Mouse (Mus musculus) right cerebral cortex, postnatal 25 days (tissue): Measurements from ENCODE around the gene Mycbp2.
A peak's percentile ranks its signal among the peaks of the same experiment; 100 is the strongest.

Experiments used
- DNase-seq: peaks from one replicate; pipeline ENCODE4 v3.0.0; 2022

Gene Mycbp2

DNA sequence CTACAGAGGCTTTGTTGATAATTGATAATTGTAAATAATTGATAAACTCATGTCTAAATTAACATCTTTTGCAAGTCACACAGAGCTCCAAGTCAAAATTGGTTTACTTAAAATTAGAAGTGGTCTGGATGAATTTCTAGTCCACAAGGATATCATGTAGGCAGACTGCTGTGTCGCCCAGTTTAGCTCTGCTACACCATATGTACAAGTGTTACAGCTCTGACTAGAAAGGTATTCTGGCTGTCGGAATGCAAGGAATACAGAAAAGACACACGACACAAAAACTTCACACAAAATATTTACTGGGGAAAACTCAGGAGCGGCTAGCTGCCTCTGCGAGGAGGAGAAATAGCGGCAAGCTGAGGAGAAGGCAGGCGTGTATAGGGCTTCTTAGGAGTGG, 89.7 kb downstream of the Mycbp2 start:
- no peak for DNase-seq

DNA sequence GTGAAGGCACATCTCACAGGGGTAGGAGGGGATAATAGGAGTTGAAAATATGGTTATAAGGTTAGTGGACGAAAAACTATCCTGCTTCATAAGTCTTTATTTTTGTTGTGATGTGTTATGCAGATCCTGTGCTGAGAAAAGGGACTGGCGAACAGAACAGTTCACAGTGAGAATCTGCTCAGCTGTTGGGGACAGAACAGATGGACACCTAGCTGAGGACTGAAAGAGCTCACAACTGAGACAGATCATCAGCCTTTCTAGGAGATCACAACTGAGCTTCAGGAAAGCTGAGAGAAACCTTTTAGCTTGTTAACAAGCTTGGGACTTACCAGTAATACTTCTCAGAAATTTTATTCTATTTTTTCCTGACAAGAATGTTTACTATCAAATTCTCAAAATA, 92.3 kb downstream of the Mycbp2 start:
- no peak for DNase-seq

DNA sequence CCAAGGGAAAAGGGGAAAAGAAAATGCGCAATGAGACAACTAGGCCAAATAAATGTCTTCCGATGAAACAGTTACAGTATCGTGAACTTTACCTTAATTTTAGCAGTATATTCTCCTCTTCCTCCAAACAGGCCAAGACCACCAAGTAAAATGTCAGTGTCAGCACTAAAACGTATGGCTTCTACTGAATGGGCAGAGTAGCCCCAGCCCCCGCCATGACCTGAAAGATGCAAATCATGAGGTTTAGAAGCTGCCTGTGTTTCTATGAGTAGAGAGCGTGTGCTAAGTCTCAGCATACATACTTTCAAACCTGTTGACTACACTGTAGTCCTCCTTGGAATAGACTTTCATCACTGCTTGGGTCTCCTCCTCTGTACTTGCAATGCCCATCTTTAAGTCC, 104.6 kb downstream of the Mycbp2 start:
- DNase-seq, result no peak

DNA sequence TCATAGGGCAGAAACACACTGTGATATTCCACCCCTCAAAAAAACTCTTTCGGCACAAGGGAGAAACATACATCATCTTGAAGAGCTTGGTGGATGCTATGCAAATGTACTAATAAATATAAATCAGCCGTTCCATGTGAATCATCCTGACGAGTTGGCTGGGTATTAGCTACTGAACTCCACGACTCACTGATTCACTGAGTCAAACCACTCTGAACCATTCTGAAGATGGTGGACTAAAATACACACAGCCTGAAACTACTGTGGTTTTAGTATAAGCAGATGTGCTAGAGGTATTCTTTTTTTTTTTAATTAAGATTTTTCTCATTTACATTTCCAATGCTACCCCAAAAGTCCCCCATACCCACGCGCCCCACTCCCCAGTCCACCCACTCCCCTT, 111.8 kb downstream of the Mycbp2 start:
- DNase-seq, result no peak

DNA sequence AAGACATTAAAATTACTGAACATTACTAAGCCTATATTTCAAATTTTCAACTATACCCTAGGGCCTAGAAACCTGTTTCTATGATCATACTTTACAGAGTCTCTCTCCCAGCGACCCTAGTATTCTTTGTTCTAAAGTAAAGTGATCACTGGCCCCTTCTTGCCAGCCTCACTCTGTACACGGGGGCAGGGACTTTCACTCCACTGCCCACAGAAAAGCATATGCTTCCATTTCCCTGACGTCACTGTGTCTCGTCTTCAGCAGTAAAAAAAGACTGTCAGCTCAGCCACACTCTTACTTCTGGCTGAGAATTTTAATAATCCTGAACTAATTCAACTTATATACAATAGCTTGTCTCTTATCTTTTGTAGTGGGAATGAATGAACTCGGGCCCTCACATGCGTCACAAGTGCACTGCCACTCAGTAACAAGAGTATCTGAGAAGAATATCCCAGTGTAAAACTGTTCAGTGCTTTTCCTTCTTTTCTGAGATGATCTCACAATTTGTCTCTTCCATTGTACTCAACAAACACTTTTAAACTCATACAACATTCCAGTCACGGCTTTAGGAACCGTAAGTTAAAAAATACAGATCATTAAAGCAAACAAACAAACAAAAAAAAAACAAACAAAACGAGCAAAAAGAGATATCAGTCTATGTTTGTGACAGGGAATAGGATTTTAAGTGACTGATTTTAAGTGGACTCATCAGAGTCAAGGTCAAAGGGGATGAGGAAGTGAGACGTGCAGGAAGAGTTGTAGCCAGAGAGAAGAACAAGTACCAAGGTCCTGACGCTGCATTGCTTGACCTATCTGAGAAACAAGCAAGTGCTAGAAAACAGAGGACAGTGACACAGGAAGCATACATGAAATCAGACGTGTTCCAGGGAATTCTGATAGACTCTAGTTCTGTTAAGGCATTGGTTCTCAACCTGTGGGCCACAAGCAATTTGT, 112.7 kb downstream of the Mycbp2 start:
- no peak for DNase-seq

DNA sequence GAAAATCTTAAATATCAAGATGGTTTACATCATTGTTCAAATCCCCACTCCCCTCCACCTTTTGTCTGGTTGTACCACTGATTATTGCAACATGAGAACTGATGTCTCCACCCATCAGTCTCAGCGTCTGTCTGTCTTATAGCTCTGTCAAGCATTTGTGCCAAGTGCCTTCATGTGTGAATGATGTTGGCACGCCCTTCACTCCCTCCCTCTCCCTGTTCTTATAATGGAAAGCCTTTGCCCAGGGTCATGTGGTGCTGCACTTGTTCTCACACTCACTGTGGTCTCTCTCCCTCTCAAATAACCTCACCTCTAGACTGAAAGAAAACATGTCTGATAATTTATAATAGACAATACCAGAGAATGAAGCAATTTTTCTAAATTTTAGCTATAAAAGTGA, 124.3 kb downstream of the Mycbp2 start:
- no peak for DNase-seq

DNA sequence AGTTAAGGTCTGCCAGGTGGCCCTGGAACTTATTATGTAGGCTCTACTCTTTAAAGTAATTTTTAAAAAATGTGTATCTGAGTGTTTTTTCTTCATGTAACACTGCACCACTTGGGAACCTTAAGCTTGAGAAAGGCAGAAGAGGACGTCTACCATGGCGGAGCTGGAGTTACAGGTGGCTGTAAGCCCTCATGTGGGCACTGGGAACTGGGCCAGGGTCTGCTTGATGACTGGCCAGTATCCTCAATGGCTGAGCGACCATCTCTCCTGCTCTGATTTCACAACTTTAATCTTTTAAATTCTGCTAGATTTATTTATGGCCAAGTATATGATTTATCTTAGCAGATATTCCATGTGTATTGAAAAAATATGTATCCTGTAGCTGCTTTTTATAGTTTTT, 124.9 kb downstream of the Mycbp2 start:
- DNase-seq, result no peak

DNA sequence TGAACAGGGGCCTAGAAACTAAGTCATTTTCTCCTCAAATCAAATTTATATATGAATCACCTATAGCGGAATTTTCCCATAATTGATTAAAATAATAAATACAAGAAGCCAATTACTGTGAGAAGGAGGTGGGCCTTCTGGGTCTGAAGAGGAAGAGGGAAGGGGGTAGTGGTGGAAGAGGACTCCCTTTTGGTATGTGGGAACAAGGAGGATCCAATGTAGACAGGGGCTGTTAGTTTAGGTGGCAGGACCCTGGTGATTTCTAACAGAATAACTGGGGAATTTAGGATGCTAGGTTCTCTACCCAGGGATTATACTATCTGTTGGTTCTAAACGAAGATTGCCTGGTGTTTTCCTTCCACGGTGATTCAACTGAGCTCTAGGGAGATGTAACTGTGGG, 130.3 kb downstream of the Mycbp2 start:
- no peak for DNase-seq

DNA sequence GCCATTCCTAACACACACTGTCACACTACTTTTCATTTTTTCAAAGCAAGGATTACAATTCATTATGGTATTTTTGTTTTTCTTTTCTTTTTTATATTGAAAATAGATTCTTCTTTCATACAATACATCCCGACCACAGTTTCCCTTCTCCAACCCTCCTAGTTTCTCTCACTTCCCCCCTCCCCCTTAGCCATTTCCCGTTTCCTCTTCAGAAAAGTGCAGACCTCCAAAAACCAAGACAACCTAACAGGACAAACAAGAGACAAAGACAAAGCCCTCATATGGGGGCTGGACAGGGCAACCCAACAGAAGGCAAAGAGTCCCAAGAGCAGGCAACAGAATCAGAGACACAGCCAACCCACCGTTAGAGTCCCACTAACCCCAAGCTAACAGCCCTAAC, 160.0 kb downstream of the Mycbp2 start:
- DNase-seq, result no peak

DNA sequence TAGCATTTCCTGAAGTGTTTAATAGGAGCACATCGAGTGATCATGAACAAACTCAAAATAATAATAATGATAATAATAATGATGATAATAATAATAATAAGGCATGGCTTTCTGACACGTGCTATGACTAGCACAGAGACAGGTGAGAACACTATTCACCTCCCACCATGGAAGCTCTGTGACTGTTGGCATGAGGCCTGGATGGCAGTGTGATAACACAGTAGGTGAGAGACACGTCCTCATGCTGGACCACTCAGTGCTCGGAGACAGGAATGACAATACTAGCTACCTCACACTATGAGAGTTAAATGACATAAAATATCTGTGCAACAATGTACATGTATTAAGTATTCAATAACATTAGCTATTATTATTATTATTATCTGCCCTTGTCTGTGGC, 160.5 kb downstream of the Mycbp2 start:
- no peak for DNase-seq

DNA sequence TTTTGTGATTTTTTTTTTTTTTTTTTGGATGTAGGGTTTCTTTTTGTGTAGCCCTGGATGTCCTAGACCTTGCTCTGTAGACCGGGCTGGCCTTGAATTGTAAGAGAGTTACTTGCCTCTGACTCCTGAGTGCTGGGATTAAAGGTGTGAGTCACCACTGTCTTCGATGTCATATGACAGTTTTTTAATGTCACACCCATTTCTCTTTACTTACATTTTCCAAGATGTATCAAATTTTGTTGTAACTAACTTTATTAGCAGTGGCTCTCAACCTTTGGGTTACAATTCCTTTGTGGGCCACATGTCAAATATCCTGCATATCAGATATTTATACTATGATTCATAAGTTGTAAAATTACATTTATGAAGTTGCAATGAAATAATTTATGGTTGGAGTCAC, 166.5 kb downstream of the Mycbp2 start:
- no peak for DNase-seq

DNA sequence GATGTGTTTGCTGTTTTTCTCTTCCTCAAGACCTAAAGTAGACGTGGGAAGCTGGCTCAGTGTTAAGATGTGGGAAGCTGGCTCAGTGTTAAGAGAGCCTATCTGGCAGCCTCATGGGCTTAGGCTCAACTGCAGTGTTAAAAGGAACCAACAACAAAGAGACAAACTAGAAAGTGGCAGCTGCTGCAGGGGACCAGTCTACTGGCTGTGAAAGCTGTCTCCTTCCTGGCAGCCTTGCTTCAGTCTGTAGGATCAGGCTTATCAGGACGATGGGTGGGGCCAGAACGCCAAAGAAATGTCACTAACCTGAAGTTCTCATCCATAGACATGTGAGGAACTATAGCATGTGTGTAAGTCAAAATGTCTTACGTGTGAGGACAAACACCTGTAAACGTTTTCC, 183.7 kb downstream of the Mycbp2 start:
- peak; percentile 49 for DNase-seq

DNA sequence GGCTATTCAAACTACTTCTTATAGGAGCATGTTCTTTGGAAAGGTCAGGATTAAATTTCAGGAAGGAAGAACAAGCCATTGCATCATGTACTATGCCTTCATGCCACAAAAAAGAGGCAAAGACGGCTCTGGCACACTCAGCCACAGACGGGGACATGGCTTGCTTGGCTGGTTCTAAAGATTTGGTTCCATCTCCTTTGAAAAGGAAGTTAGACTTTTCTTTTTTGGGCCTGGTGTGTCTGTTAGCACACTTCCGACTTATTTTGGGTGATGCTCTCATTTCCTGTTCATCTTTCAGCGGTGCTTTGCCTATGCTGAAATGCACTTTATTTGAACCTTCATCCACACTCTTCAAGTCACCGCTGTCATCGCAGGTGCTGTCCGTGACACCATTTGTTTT, 190.9 kb downstream of the Mycbp2 start:
- no peak for DNase-seq

DNA sequence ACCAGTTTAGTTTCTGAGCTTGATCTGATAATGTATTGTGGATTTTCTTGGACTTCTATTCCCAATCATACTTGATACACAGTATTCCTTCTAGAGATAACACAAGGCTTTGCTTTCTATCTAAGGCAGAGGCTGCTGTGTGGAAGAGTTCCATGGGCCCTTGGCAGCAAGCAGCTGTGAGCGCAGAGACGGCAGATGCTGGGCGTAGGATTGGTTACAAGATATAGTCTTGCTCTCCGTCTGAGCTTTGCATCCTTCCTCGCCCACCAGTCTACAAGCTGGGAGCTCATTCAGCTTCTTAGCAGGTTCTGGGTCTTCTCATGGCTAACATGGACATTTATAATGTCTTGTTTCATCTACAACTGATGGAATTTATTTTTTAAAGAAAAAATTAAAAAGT, 196.5 kb downstream of the Mycbp2 start:
- peak; percentile 69 for DNase-seq

DNA sequence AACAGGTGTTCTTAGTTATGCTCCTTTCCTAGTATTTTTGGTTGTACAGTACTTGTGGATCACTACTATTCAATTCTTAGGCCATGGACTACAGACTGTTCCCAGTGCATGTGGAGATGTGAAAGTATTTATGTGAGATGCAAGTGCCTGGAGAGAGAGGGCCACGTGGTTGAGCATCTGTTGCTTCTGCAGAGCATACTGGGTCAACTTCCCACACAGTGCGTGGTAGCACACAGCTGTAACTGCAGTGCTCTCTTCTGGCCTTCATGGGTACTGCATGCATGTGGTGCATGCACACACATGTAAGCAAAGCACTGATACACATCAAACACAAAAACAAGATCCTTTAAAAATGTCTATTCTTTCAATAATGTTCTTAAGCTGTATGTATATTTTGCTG, 214.6 kb downstream of the Mycbp2 start:
- DNase-seq, result no peak

DNA sequence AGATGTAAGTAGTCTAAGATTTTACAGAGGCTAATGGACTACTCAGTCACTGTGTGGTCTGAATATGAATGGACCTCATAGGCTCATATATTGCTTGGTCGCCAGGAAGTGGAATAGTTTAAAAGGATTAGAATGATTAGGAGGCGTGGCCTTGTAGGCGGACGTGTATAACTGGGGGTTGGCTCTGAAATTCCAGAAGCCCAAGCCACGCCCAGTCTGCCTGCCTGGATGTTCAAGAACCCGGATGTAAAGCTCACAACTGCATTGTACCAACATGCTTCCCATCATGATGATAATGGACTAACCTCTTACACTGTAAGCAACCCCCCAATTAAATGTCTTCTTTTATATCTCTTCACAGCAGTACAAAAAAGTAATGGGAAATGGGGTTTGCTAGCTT, 220.9 kb downstream of the Mycbp2 start:
- no peak for DNase-seq

DNA sequence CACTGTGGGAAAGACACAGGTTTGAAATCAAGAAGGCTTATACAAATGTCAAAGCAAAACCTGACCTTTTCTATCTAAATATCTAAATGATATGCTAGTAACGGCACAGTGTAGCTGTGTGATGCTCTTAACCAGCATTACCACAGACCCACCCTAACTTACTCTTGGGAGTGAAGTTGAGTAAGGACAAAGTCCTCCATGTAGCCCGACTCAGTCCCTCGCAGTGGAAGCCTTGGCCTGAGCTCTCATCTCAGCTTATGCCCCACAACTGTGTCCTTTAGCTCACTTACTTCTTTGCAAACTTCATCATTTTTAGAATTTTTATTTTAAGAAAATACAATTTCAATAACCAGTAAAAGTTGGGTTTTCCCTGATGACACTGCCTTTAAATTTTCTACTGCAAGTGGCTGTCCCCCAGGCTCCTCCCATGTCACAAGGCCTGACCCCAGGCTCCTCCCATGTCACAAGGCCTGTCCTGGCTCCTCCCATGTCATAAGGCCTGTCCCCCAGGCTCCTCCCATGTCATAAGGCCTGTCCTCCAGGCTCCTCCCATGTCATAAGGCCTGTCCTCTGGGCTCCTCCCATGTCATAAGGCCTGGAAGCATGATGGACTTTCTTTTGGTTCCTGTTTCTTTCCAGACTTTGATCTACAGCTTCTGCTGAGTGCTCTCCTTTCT, 231.5 kb downstream of the Mycbp2 start:
- no peak for DNase-seq

DNA sequence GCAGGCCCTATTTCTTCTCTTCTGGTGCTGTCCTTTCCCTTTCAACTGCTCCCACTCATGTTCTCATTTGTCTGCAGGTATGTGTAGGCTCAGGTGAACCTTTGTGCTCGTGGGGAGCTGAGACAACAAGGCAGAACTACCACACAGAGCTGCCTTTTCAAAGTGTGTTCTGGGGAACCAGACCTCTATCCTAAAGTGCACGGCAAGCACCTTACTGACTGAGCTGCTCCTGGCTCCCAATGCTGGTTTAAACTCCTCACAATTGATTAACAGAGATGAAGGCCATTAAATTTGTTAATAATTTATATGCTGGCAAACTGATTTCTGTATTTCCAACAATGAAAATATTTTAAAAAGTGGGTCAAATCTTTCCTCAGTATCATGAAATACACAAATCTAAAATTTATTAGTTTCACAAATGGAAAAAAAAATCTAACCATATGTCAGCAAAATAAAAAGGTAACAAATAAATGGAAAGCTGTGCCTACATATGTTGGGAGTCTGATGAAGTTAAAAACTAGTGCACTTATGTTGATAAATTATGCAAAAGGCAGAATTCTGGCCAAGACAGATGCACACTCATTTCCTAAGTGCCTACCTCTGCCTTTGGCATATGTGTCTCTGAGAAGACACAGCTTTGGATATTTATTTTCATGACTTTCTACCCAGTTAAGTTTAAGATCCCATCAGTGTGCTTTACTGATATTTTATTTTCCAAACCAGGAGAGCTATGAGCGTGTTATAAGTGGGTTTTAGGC, 233.8 kb downstream of the Mycbp2 start:
- no peak for DNase-seq

DNA sequence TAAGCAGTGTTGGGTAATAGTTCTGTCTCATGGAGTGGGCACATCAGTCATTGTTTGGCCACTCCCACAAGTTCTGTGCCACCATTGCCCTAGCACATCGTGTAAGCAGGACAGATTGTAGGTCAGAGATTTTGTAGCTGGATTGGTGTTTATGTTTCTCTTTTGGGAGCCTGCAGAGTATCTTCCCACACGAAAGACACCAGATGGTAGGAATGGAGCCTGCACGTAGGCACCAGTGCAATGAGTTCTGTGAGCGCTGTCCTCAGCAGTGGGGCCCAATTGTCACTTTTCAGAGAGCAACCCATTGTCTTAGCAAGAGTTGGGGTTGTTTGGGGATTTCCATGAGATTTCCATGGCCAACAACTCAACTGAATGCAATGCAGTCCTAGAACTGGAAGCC, 236.6 kb downstream of the Mycbp2 start:
- DNase-seq, result peak; percentile 38

DNA sequence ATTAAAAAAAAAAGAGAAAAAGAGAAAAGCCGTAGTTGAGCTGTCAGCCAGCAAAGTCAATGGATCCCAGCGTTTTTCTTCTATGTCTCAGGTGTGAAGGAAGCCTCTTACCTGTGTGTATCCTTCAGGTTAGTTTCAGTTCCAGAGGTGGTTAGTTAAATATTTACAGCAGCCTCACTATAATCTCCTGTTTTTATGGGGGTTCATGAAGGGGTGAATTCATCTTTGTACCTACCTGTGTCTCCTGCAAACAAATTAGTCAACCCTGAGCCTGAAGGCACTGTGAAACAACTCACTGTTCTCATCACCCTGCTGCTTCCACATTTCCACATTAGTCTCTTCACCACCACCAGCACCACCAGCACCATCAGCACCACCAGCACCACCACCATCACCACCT, 240.3 kb downstream of the Mycbp2 start:
- no peak for DNase-seq

DNA sequence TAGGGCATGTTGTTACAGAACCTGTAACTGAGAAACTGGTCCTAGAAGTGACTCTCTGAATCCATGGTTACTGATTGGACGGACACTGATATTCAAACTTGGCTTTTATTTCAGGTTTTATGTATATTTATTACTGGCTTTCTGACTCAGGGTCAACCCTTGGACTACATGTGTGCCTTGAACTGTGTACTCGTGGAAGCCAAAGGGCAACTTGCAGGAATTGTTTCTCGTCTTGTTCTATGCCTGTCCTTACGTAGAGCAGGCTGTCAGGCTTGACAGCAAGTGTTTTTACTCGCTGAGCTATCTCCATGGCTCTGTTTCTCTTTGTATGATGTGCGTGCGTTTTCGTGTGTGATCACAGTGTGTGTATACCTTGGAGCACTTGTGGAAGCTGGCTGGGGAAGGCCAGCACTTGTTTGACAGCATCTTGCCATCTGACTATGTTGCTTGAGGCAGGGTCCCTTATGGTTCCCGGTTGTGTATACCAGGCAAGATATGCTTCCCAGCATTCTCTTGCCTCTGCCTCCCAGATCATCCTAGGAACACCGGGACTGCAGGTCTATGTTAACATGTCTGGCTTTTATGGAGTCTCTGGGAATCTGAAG, 243.8 kb downstream of the Mycbp2 start:
- DNase-seq, result no peak

DNA sequence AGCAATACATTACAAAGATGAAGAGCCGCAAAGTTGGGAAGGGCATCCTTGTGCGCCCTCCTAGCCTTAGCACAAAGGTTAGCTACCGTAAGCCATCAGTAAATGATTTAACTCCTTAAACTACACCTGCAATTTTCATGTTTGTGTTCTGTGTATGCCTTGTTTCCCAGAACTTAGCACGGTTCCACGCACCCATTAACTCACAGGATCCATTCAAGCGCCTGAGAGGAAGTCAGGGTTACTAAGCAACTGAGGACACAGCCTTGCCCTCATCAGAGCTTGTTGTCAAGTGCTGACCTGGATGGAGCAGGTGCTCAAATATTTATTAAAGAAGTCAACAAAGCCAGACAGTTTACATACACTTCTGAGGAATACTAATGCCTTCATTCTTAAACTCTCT, 244.4 kb downstream of the Mycbp2 start:
- DNase-seq, result no peak

DNA sequence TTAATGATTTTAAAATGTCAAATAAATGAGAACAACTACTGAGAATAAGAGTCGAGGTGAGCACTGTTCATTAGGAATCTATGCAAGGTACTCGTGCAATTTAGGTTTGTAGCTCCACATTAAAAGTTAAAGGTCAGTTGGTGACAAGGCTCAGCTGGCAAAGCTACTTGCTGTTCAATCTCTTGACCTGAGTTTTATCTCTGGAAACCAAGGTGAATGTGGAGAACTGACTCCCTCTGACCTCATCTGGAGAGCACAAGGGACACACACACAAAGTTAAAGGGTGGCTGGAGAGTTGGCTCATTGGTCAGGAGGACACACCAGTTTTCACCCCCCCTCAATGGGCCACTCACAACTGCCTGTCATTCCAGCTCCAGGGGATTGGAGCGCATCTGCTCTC, 245.4 kb downstream of the Mycbp2 start:
- DNase-seq, result no peak
